Mouse (Mus musculus): Measurements from ENCODE around the gene Ttc7b. TPM values are rescaled to one million over a fixed set of nuclear protein-coding genes. Genes with fewer than 3 reads are reported as not detected.

The Ttc7b gene
- polyA plus RNA-seq, 2 experiments, result 1.3 to 3.5 TPM

DNA sequence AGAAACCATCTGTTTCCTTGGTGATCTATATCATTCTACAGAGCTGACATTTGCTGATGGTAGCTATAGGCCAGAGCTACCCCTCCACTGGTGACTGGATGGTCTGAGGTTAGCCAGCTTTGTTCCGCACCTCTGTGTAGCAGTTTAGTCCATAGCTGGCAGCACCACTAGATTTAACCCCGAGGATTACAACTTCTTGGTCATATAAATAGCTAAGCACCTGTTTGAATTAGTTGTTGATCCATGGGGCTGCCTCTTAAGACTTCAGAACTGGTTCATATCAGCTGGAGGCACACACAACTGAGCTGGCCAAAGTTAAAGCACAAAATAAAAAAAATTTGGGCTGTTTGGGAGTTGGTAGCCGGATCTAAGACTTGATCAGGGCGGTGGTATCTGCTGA lies 12.6 kb upstream of the Ttc7b start:
- peaks cover 0 to 5% of the 10 kb centered on the region in 2 experiments; a peak in 2 of 4 replicates for H3K4me1 ChIP-seq (replicated peaks; ENCODE audit: control insufficient read depth in 2 of 2, insufficient read depth in 2 of 2, low read length in 1 of 2)
- H3K9me3 ChIP-seq (ENCODE audit: control insufficient read depth, low read length), result no peaks in the 10 kb centered on the region
- WGBS (ENCODE audit: insufficient replicate concordance), result 48% methylated on average over 4 of the region's 4 CpGs
- no peak overlapping the region for H3K27ac ChIP-seq
- H3K4me3 ChIP-seq (ENCODE audit: insufficient read depth in 1 of 2, low read depth in 2 of 2, low read length in 2 of 2), result no peak overlapping the region
- H3K36me3 ChIP-seq (replicated peaks; ENCODE audit: control insufficient read depth, insufficient read depth, low read depth), result no peaks in the 10 kb centered on the region
- DNase-seq (ENCODE audit: low read depth in 3 of 3, low spot score in 3 of 3) (no peak), ATAC-seq (ENCODE audit: insufficient read depth) (no peak)
- no peak overlapping the region for H3K4me2 ChIP-seq (ENCODE audit: low read depth)
- no peak for TF ChIP-seq EP300 (IDR thresholded peaks at IDR 0.05; ENCODE audit: low read depth)
- TF ChIP-seq CTCF (IDR thresholded peaks at IDR 0.05; ENCODE audit: low read depth), result no peak
- H3K9ac ChIP-seq (replicated peaks), result no peak overlapping the region
- H3K27me3 ChIP-seq (ENCODE audit: control insufficient read depth, insufficient read depth, low read length), result no peaks in the 10 kb centered on the region

- H3K4me3 ChIP-seq (ENCODE audit: insufficient read depth in 1 of 2, low read depth in 2 of 2, low read length in 2 of 2), result no peak overlapping the region
- no peaks in the 10 kb centered on the region for H3K36me3 ChIP-seq (replicated peaks; ENCODE audit: control insufficient read depth, insufficient read depth, low read depth)
- no peak for DNase-seq (ENCODE audit: low read depth in 3 of 3, low spot score in 3 of 3)
- WGBS (ENCODE audit: insufficient replicate concordance), result 56% methylated on average over 1 of the region's 1 CpGs
- H3K27ac ChIP-seq, result no peak overlapping the region
- H3K9ac ChIP-seq (replicated peaks), result no peak overlapping the region
- H3K9me3 ChIP-seq (ENCODE audit: control insufficient read depth, low read length), result no peaks in the 10 kb centered on the region
- no peak for ATAC-seq (ENCODE audit: insufficient read depth)
- TF ChIP-seq CTCF (IDR thresholded peaks at IDR 0.05; ENCODE audit: low read depth) (no peak), EP300 (IDR thresholded peaks at IDR 0.05; ENCODE audit: low read depth) (no peak)
- no peaks in the 10 kb centered on the region for H3K27me3 ChIP-seq (ENCODE audit: control insufficient read depth, insufficient read depth, low read length)
- peaks cover 0 to 7% of the 10 kb centered on the region in 2 experiments; a peak in 2 of 4 replicates for H3K4me1 ChIP-seq (replicated peaks; ENCODE audit: control insufficient read depth in 2 of 2, insufficient read depth in 2 of 2, low read length in 1 of 2)
- H3K4me2 ChIP-seq (ENCODE audit: low read depth), result no peak overlapping the region
These were observed 11.1 kb upstream of the Ttc7b start for GRCm38 (mm10) chr12:100531740-100532139.

- no peaks in the 10 kb centered on the region for H3K36me3 ChIP-seq (replicated peaks; ENCODE audit: control insufficient read depth, insufficient read depth, low read depth)
- TF ChIP-seq CTCF (IDR thresholded peaks at IDR 0.05; ENCODE audit: low read depth), result no peak
- no peak for TF ChIP-seq EP300 (IDR thresholded peaks at IDR 0.05; ENCODE audit: low read depth)
- H3K27ac ChIP-seq, result no peak overlapping the region
- H3K9me3 ChIP-seq (ENCODE audit: control insufficient read depth, low read length), result no peaks in the 10 kb centered on the region
- peaks cover 0 to 7% of the 10 kb centered on the region in 2 experiments; a peak in 2 of 4 replicates for H3K4me1 ChIP-seq (replicated peaks; ENCODE audit: control insufficient read depth in 2 of 2, insufficient read depth in 2 of 2, low read length in 1 of 2)
- H3K27me3 ChIP-seq (ENCODE audit: control insufficient read depth, insufficient read depth, low read length), result no peaks in the 10 kb centered on the region
- no peak for ATAC-seq (ENCODE audit: insufficient read depth)
- H3K4me3 ChIP-seq (ENCODE audit: insufficient read depth in 1 of 2, low read depth in 2 of 2, low read length in 2 of 2), result no peak overlapping the region
- DNase-seq (ENCODE audit: low read depth in 3 of 3, low spot score in 3 of 3), result no peak
- H3K4me2 ChIP-seq (ENCODE audit: low read depth), result no peak overlapping the region
- WGBS (ENCODE audit: insufficient replicate concordance), result 30% methylated on average over 5 of the region's 5 CpGs
- H3K9ac ChIP-seq (replicated peaks), result no peak overlapping the region
These were observed 10.2 kb upstream of the Ttc7b start for GRCm38 (mm10) chr12:100530871-100531270.

DNA sequence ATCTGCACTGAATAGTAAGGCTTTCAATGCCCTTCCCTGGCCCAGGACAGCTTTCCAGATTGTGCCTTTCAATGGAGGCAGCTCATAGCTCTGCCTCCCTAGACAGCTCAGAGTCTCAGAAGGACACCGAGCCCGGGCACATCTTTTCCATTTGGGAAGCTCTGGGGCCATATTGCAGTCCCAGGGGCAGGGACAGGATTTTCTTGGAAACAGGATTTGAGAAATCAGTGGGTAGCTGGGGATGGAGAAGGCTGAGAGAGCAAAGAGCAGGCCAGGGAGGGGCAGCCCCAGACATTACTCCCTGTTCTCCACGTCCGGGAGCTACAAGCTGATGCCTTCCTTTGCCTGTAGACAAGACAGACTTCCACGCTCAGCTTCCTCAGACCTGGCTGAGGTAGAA lies 9.0 kb upstream of the Ttc7b start:
- H3K27ac ChIP-seq, result no peak overlapping the region
- WGBS (ENCODE audit: insufficient replicate concordance), result 70% methylated on average over 5 of the region's 5 CpGs
- no peaks in the 10 kb centered on the region for H3K36me3 ChIP-seq (replicated peaks; ENCODE audit: control insufficient read depth, insufficient read depth, low read depth)
- no peaks in the 10 kb centered on the region for H3K27me3 ChIP-seq (ENCODE audit: control insufficient read depth, insufficient read depth, low read length)
- H3K9me3 ChIP-seq (ENCODE audit: control insufficient read depth, low read length), result no peaks in the 10 kb centered on the region
- no peak overlapping the region for H3K9ac ChIP-seq (replicated peaks)
- H3K4me1 ChIP-seq (replicated peaks; ENCODE audit: control insufficient read depth in 2 of 2, insufficient read depth in 2 of 2, low read length in 1 of 2), result peaks cover 0 to 7% of the 10 kb centered on the region in 2 experiments; a peak in 2 of 4 replicates
- DNase-seq (ENCODE audit: low read depth in 3 of 3, low spot score in 3 of 3), result no peak
- no peak for ATAC-seq (ENCODE audit: insufficient read depth)
- TF ChIP-seq CTCF (IDR thresholded peaks at IDR 0.05; ENCODE audit: low read depth) (no peak), EP300 (IDR thresholded peaks at IDR 0.05; ENCODE audit: low read depth) (no peak)
- H3K4me2 ChIP-seq (ENCODE audit: low read depth), result no peak overlapping the region
- H3K4me3 ChIP-seq (ENCODE audit: insufficient read depth in 1 of 2, low read depth in 2 of 2, low read length in 2 of 2), result no peak overlapping the region

DNA sequence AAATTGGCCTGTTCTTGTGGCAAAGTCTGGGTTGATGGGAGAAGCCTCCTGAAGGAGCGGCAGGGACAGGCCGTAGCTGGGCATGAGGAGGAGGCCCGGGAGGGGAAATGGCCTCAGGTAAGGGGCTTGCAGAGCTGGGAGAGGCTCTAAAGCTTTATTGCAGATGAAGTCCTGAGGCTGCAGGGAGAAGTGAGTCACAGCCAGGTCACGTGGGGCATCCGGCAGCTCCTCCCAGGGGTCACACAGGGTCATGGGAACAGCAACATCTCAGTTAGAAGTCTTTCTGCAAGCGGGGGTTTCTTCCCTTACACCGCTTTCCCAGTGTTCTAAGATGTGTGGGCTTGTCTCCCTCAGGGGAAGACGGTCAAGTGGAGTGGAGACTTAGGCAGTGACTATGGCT lies 8.5 kb upstream of the Ttc7b start:
- 52% methylated on average over 8 of the region's 8 CpGs for WGBS (ENCODE audit: insufficient replicate concordance)
- no peak for ATAC-seq (ENCODE audit: insufficient read depth)
- no peak overlapping the region for H3K4me3 ChIP-seq (ENCODE audit: insufficient read depth in 1 of 2, low read depth in 2 of 2, low read length in 2 of 2)
- no peaks in the 10 kb centered on the region for H3K27me3 ChIP-seq (ENCODE audit: control insufficient read depth, insufficient read depth, low read length)
- TF ChIP-seq EP300 (IDR thresholded peaks at IDR 0.05; ENCODE audit: low read depth) (no peak), CTCF (IDR thresholded peaks at IDR 0.05; ENCODE audit: low read depth) (no peak)
- H3K36me3 ChIP-seq (replicated peaks; ENCODE audit: control insufficient read depth, insufficient read depth, low read depth), result no peaks in the 10 kb centered on the region
- peaks cover 0 to 7% of the 10 kb centered on the region in 2 experiments; a peak in 2 of 4 replicates for H3K4me1 ChIP-seq (replicated peaks; ENCODE audit: control insufficient read depth in 2 of 2, insufficient read depth in 2 of 2, low read length in 1 of 2)
- no peaks in the 10 kb centered on the region for H3K9me3 ChIP-seq (ENCODE audit: control insufficient read depth, low read length)
- H3K27ac ChIP-seq, result no peak overlapping the region
- H3K4me2 ChIP-seq (ENCODE audit: low read depth), result no peak overlapping the region
- no peak overlapping the region for H3K9ac ChIP-seq (replicated peaks)
- DNase-seq (ENCODE audit: low read depth in 3 of 3, low spot score in 3 of 3), result no peak

Data from liver, embryonic 14.5 days (tissue).